Mouse (Mus musculus) CH12.LX (cell line): ENCODE results near the gene Olfr120.

Experiments
- CHD2 ChIP-seq: IDR thresholded peaks from 2 replicates; pipeline ENCODE4 v1.6.1; 2011; ENCODE audit warnings: low read length, improper control_type of control experiment
- CTCF ChIP-seq, 2 experiments: IDR thresholded peaks in 1 of 2; conservative IDR thresholded peaks in 1 of 2; 2 replicates each; pipeline ENCODE4 v1.5.1; 2011 to 2012; ENCODE audit warnings: low read depth in 2 of 2, low read length in 2 of 2, improper control_type of control experiment in 1 of 2, inconsistent platforms in 1 of 2, mild to moderate bottlenecking in 1 of 2, moderate library complexity in 1 of 2
- E2F4 ChIP-seq: IDR thresholded peaks from 2 replicates; pipeline ENCODE4 v1.6.1; 2011; ENCODE audit warnings: low read depth, low read length, improper control_type of control experiment; ENCODE audit not compliant: insufficient replicate concordance
- NELFE ChIP-seq: IDR thresholded peaks from 2 replicates; pipeline ENCODE4 v1.6.1; 2011; ENCODE audit warnings: low read depth, low read length, improper control_type of control experiment
- POLR2A ChIP-seq: IDR thresholded peaks from 2 replicates; pipeline ENCODE4 v1.6.1; 2011; ENCODE audit warnings: low read depth, mild to moderate bottlenecking, improper control_type of control experiment, low read length
- TCF12 ChIP-seq: IDR thresholded peaks from 2 replicates; pipeline ENCODE4 v1.6.1; 2014; ENCODE audit warnings: low read depth, mild to moderate bottlenecking, inconsistent platforms, low read length, improper control_type of control experiment

GRCm38 (mm10) chr17:37721508-37721907, at the start of gene Olfr120:
- TF ChIP-seq CHD2 (no peak), CTCF (conservative IDR thresholded peaks at IDR 0.05 in 1 of 2, IDR thresholded peaks at IDR 0.05 in 1 of 2; ENCODE audit: low read depth in 2 of 2, low read length in 2 of 2) (no peak), TCF12 (no peak), POLR2A (no peak), NELFE (no peak), E2F4 (no peak)
